Mouse (Mus musculus) intestine, postnatal 0 days (tissue): ENCODE data around the gene Miga1. TPM values are rescaled to one million over a fixed set of nuclear protein-coding genes. Genes with fewer than 3 reads are reported as not detected.

ENCODE experiments used
- ATAC-seq: fragments of 200-750 bp; cut with Nextera tagmentation; 2 replicates; pipeline ENCODE4 v1.8.0; 2017; ENCODE audit warnings: mild to moderate bottlenecking, moderate TSS enrichment, moderate library complexity
- H3K27ac ChIP-seq: fragments of 300-500 bp; sonication (generic); 2 replicates; pipeline ENCODE4 v1.5.1; 2014; ENCODE audit warnings: mild to moderate bottlenecking, low read depth, low read length, moderate library complexity
- H3K27me3 ChIP-seq: fragments of 300-500 bp; sonication (generic); replicated peaks from 2 replicates; pipeline ENCODE4 v1.6.1; 2014; ENCODE audit warnings: low read length, mixed read lengths; ENCODE audit not compliant: control insufficient read depth, insufficient read depth
- H3K36me3 ChIP-seq: fragments of 300-500 bp; sonication (generic); 2 replicates; pipeline ENCODE4 v1.6.1; 2014; ENCODE audit warnings: mild to moderate bottlenecking, moderate library complexity; ENCODE audit not compliant: control insufficient read depth, insufficient read depth
- H3K4me1 ChIP-seq: fragments of 300-500 bp; sonication (generic); replicated peaks from 2 replicates; pipeline ENCODE4 v1.6.1; 2014; ENCODE audit warnings: antibody characterized with exemption, low read length, mixed read lengths; ENCODE audit not compliant: control insufficient read depth, insufficient read depth
- H3K4me2 ChIP-seq: fragments of 300-500 bp; sonication (generic); replicated peaks from 2 replicates; pipeline ENCODE4 v1.6.1; 2014; ENCODE audit warnings: low read depth, mild to moderate bottlenecking, moderate library complexity
- H3K4me3 ChIP-seq: fragments of 300-500 bp; sonication (generic); 2 replicates; pipeline ENCODE4 v1.5.1; 2014; ENCODE audit warnings: low read depth, low read length
- H3K9ac ChIP-seq: fragments of 300-500 bp; sonication (generic); 2 replicates; pipeline ENCODE4 v1.6.1; 2014; ENCODE audit warnings: mild to moderate bottlenecking, low read depth, low read length
- H3K9me3 ChIP-seq: fragments of 300-500 bp; sonication (generic); 2 replicates; pipeline ENCODE4 v1.6.1; 2016; ENCODE audit warnings: mixed run types; ENCODE audit not compliant: control insufficient read depth
- CTCF ChIP-seq: sonication (generic); IDR thresholded peaks from 2 replicates; pipeline ENCODE4 v1.5.1; 2016; ENCODE audit warnings: low read depth, mild to moderate bottlenecking, control low read depth, antibody characterized with exemption, moderate library complexity
- WGBS: fragments of 180-500 bp; shearing (Covaris S2); extraction: QIAGEN DNeasy Blood & Tissue Kit; methylation state at CpG from one replicate; pipeline ENCODE4 v1.1.7; 2014; 5-methylcytosine and 5-hydroxymethylcytosine counted together
- polyA plus RNA-seq: library from polyadenylated mRNA; unstranded; fragments of >200 nt; fragmentation: Nextera tagmentation; extraction: Ambion mirVana; gene quantifications from 2 replicates; pipeline ENCODE4 v1.2.1, GENCODE M21; 2015

Miga1 gene
- polyA plus RNA-seq, 1 experiment from 2014 or later = 5.8 TPM

- no peak overlapping the region for H3K9ac ChIP-seq
- WGBS = 60% methylated on average over 13 of the region's 13 CpGs
- no peaks in the 10 kb centered on the region for H3K9me3 ChIP-seq
- peaks cover 32% of the 10 kb centered on the region for H3K36me3 ChIP-seq
- no peaks in the 10 kb centered on the region for H3K27me3 ChIP-seq
- no peak overlapping the region for H3K4me3 ChIP-seq
- no peak overlapping the region for H3K4me2 ChIP-seq
- no peak for TF ChIP-seq CTCF
- ATAC-seq = no peak
- H3K4me1 ChIP-seq = no peaks in the 10 kb centered on the region
- H3K27ac ChIP-seq = no peak overlapping the region
Observed at GRCm38 (mm10) chr3:152293530-152294181, 46.6 kb downstream of the Miga1 start.

GRCm38 (mm10) chr3:152291895-152292294, 48.3 kb downstream of the Miga1 start:
- Histone ChIP-seq H3K4me3 (no peak overlapping the region), H3K9ac (no peak overlapping the region), H3K27me3 (no peaks in the 10 kb centered on the region), H3K27ac (no peak overlapping the region), H3K36me3 (peaks cover 36% of the 10 kb centered on the region; the same call in 1 of the 2 replicates), H3K9me3 (no peaks in the 10 kb centered on the region), H3K4me2 (no peak overlapping the region), H3K4me1 (no peaks in the 10 kb centered on the region)
- no peak for ATAC-seq
- WGBS = 68% methylated on average over 6 of the region's 6 CpGs
- TF ChIP-seq CTCF = no peak

GRCm38 (mm10) chr3:152290175-152290798, 49.9 kb downstream of the Miga1 start:
- no peak for ATAC-seq
- no peaks in the 10 kb centered on the region for H3K4me1 ChIP-seq
- H3K36me3 ChIP-seq = peaks cover 26% of the 10 kb centered on the region
- H3K4me3 ChIP-seq = no peak overlapping the region
- 91% methylated on average over 17 of the region's 17 CpGs for WGBS
- no peak overlapping the region for H3K9ac ChIP-seq
- no peaks in the 10 kb centered on the region for H3K27me3 ChIP-seq
- H3K4me2 ChIP-seq = no peak overlapping the region
- no peak overlapping the region for H3K27ac ChIP-seq
- no peak for TF ChIP-seq CTCF
- H3K9me3 ChIP-seq = no peaks in the 10 kb centered on the region

GRCm38 (mm10) chr3:152288740-152289139, 51.5 kb downstream of the Miga1 start:
- TF ChIP-seq CTCF = no peak
- H3K4me3 ChIP-seq = no peak overlapping the region
- no peak for ATAC-seq
- no peak overlapping the region for H3K4me2 ChIP-seq
- 92% methylated on average over 4 of the region's 4 CpGs for WGBS
- no peaks in the 10 kb centered on the region for H3K27me3 ChIP-seq
- no peak overlapping the region for H3K9ac ChIP-seq
- no peaks in the 10 kb centered on the region for H3K4me1 ChIP-seq
- no peaks in the 10 kb centered on the region for H3K9me3 ChIP-seq
- no peak overlapping the region for H3K27ac ChIP-seq
- H3K36me3 ChIP-seq = peaks cover 28% of the 10 kb centered on the region

GRCm38 (mm10) chr3:152288276-152288675, 51.9 kb downstream of the Miga1 start:
- H3K4me3 ChIP-seq = no peak overlapping the region
- no peaks in the 10 kb centered on the region for H3K4me1 ChIP-seq
- H3K27me3 ChIP-seq = no peaks in the 10 kb centered on the region
- H3K9me3 ChIP-seq = no peaks in the 10 kb centered on the region
- peaks cover 32% of the 10 kb centered on the region for H3K36me3 ChIP-seq
- no peak for ATAC-seq
- H3K9ac ChIP-seq = no peak overlapping the region
- H3K4me2 ChIP-seq = no peak overlapping the region
- no peak for TF ChIP-seq CTCF
- H3K27ac ChIP-seq = no peak overlapping the region
- 93% methylated on average over 5 of the region's 5 CpGs for WGBS

GRCm38 (mm10) chr3:152287810-152288209, 52.4 kb downstream of the Miga1 start:
- no peak for ATAC-seq
- Histone ChIP-seq H3K4me3 (no peak overlapping the region), H3K4me2 (no peak overlapping the region), H3K9ac (no peak overlapping the region), H3K4me1 (no peaks in the 10 kb centered on the region), H3K27ac (no peak overlapping the region), H3K36me3 (peaks cover 37% of the 10 kb centered on the region), H3K27me3 (no peaks in the 10 kb centered on the region), H3K9me3 (no peaks in the 10 kb centered on the region)
- peak; percentile 24; the same call in 1 of the 2 replicates for TF ChIP-seq CTCF
- 85% methylated on average over 9 of the region's 9 CpGs for WGBS
